Mouse (Mus musculus): ENCODE results near the gene Bcam. TPM values are rescaled to one million over a fixed set of nuclear protein-coding genes. Genes with fewer than 3 reads are reported as not detected.
A peak's percentile ranks its signal among the peaks of the same experiment; 100 is the strongest.

The Bcam gene
- total and polyA plus RNA-seq, 3 experiments, result 2.6 to 8.1 TPM; not detected in 1

GRCm38 (mm10) chr7:19750217-19751069, 20.4 kb downstream of the Bcam start, which contains the start of gene Nectin2:
TSS of gene Nectin2 (minus strand) at chr7:19750483.
- peak; percentile 90 for DNase-seq (ENCODE audit: low read depth, low spot score)
- H3K79me2 ChIP-seq (ENCODE audit: control insufficient read depth, insufficient read depth, low read length, poor library complexity), result no peaks in the 10 kb centered on the region
- H3K9ac ChIP-seq (ENCODE audit: control insufficient read depth, low read depth, low read length, poor library complexity, severe bottlenecking), result peak within 1 kb of the TSS; percentile 66
- H3K9me3 ChIP-seq (replicated peaks; ENCODE audit: insufficient read depth, low read length), result no peaks in the 10 kb centered on the region
- no peaks in the 10 kb centered on the region for H3K27me3 ChIP-seq (ENCODE audit: control insufficient read depth in 1 of 2, insufficient read depth in 2 of 2, low read length in 2 of 2)
- peaks cover 0 to 23% of the 10 kb centered on the region in 2 experiments; a peak in 2 of 4 replicates for H3K36me3 ChIP-seq (ENCODE audit: control insufficient read depth in 1 of 2, insufficient read depth in 2 of 2, low read length in 2 of 2)
- H3K4me3 ChIP-seq (ENCODE audit: control insufficient read depth in 1 of 2, insufficient read depth in 1 of 2, low read depth in 2 of 2, low read length in 2 of 2), result peak within 1 kb of the TSS; percentile 56 to 61
- H3K4me1 ChIP-seq (ENCODE audit: control insufficient read depth in 1 of 2, insufficient read depth in 2 of 2, low read length in 2 of 2), result peaks cover 17 to 38% of the 10 kb centered on the region in 2 experiments
- H3K27ac ChIP-seq (ENCODE audit: control insufficient read depth, low read depth, low read length), result no peak within 1 kb of the TSS
- TF ChIP-seq UBTF (IDR thresholded peaks at IDR 0.05; ENCODE audit: borderline replicate concordance, insufficient read depth, low read depth, low read length) (0 out of 2 replicates have a peak, but pooled peaks have one; percentile 36), SIN3A (IDR thresholded peaks at IDR 0.05; ENCODE audit: low read length) (no peak), NRF1 (IDR thresholded peaks at IDR 0.05; ENCODE audit: insufficient read depth, low read depth, low read length, poor library complexity, severe bottlenecking) (no peak), MAZ (IDR thresholded peaks at IDR 0.05; ENCODE audit: low read depth, low read length) (peak; percentile 93), SMC3 (IDR thresholded peaks at IDR 0.05; ENCODE audit: low read depth, low read length) (peak; percentile 62), BHLHE40 (IDR thresholded peaks at IDR 0.05; ENCODE audit: borderline replicate concordance, low read depth, low read length) (no peak), ETS1 (IDR thresholded peaks at IDR 0.05; ENCODE audit: low read depth, low read length) (0 out of 2 replicates have a peak, but pooled peaks have one; percentile 2), NELFE (IDR thresholded peaks at IDR 0.05; ENCODE audit: low read depth, low read length) (no peak; the same call in 1 of the 2 replicates), CTCF (IDR thresholded peaks at IDR 0.05 in 2 of 3, conservative IDR thresholded peaks at IDR 0.05 in 1 of 3; ENCODE audit: control insufficient read depth in 1 of 3, insufficient read depth in 1 of 3, low read depth in 2 of 3, low read length in 3 of 3, poor library complexity in 1 of 3, severe bottlenecking in 1 of 3) (peak; percentile 68 to 91 (median 88)), ZC3H11A (IDR thresholded peaks at IDR 0.05; ENCODE audit: low read depth, low read length) (peak; percentile 43; the same call in 1 of the 2 replicates), E2F4 (IDR thresholded peaks at IDR 0.05; ENCODE audit: borderline replicate concordance, low read depth, low read length) (no peak), ELF1 (IDR thresholded peaks at IDR 0.05; ENCODE audit: low read depth, low read length) (peak; percentile 41; the same call in 1 of the 2 replicates), GATA1 (IDR thresholded peaks at IDR 0.05; ENCODE audit: low read depth, low read length) (no peak), TBP (IDR thresholded peaks at IDR 0.05; ENCODE audit: low read depth, low read length) (no peak), RAD21 (IDR thresholded peaks at IDR 0.05; ENCODE audit: low read depth, low read length) (peak; percentile 70)

DNA sequence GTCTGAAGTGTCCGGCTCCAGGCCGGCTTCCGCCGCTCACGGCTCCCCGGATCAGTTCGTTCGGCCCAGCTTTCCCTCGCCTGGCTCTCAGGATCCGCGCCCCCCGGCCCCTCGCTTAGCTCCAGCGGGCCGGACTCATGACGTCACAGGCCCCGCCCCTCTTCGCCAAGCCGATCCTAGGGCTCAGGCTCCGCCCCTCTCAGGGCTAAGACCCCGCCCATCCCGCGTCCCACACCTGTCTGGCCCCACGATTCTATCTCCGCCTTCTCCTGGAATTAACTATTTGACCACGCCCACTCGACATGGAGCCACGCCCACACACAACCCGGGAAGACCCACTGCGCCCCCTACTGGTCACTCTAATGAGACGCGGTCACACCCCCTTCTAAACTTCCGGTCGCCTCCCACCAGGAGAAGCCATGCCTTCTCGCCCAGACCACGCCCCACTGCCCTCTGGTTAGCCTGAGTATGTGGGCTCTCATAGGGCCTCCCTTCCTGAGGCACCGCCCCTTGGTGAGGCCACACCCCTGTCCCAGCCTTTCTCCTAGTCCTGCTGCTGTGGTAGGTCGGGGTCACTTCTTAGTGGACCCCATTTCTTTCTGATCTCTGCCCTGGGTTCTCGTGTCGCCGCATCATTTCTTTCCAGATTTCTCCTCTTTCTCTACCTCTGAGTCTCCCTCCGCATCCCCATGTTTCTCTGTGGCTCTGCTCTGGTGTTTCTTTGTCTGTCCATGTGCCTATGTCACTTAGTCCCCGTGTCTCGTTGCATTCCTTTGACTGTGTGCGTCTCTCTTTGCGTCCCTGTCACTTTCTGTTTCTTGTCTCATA, 21.2 kb downstream of the Bcam start:
- peak overlapping the region; percentile 66 for H3K9ac ChIP-seq (ENCODE audit: control insufficient read depth, low read depth, low read length, poor library complexity, severe bottlenecking)
- DNase-seq (ENCODE audit: low read depth, low spot score), result peak; percentile 98
- H3K27ac ChIP-seq (ENCODE audit: control insufficient read depth, low read depth, low read length), result no peak overlapping the region
- H3K27me3 ChIP-seq (ENCODE audit: control insufficient read depth in 1 of 2, insufficient read depth in 2 of 2, low read length in 2 of 2), result no peaks in the 10 kb centered on the region
- peaks cover 0 to 23% of the 10 kb centered on the region in 2 experiments; a peak in 2 of 4 replicates for H3K36me3 ChIP-seq (ENCODE audit: control insufficient read depth in 1 of 2, insufficient read depth in 2 of 2, low read length in 2 of 2)
- no peaks in the 10 kb centered on the region for H3K9me3 ChIP-seq (replicated peaks; ENCODE audit: insufficient read depth, low read length)
- H3K4me3 ChIP-seq (ENCODE audit: control insufficient read depth in 1 of 2, insufficient read depth in 1 of 2, low read depth in 2 of 2, low read length in 2 of 2), result peak overlapping the region; percentile 56 to 61
- no peaks in the 10 kb centered on the region for H3K79me2 ChIP-seq (ENCODE audit: control insufficient read depth, insufficient read depth, low read length, poor library complexity)
- peaks cover 17 to 38% of the 10 kb centered on the region in 2 experiments for H3K4me1 ChIP-seq (ENCODE audit: control insufficient read depth in 1 of 2, insufficient read depth in 2 of 2, low read length in 2 of 2)
- TF ChIP-seq CHD1 (IDR thresholded peaks at IDR 0.05; ENCODE audit: low read depth, low read length), result no peak
- TF ChIP-seq ZKSCAN1 (IDR thresholded peaks at IDR 0.05; ENCODE audit: low read depth, low read length), result no peak
- TF ChIP-seq GABPA (IDR thresholded peaks at IDR 0.05; ENCODE audit: low read depth, low read length), result no peak
- 0 out of 2 replicates have a peak, but pooled peaks have one; percentile 23 for TF ChIP-seq USF1 (IDR thresholded peaks at IDR 0.05; ENCODE audit: low read depth, low read length)
- no peak for TF ChIP-seq JUND (IDR thresholded peaks at IDR 0.05; ENCODE audit: low read depth, low read length)
- peak; percentile 70 for TF ChIP-seq SIN3A (IDR thresholded peaks at IDR 0.05; ENCODE audit: low read length)
- peak; percentile 55 for TF ChIP-seq MXI1 (IDR thresholded peaks at IDR 0.05; ENCODE audit: low read depth, low read length)
- TF ChIP-seq MEF2A (IDR thresholded peaks at IDR 0.05; ENCODE audit: extremely low read depth, insufficient replicate concordance, low read depth, low read length, poor library complexity, severe bottlenecking), result no peak
- TF ChIP-seq CTCF (IDR thresholded peaks at IDR 0.05 in 2 of 3, conservative IDR thresholded peaks at IDR 0.05 in 1 of 3; ENCODE audit: control insufficient read depth in 1 of 3, insufficient read depth in 1 of 3, low read depth in 2 of 3, low read length in 3 of 3, poor library complexity in 1 of 3, severe bottlenecking in 1 of 3), result peak; percentile 57 to 94 (median 93)
- 0 out of 2 replicates have a peak, but pooled peaks have one; percentile 23 for TF ChIP-seq NRF1 (IDR thresholded peaks at IDR 0.05; ENCODE audit: insufficient read depth, low read depth, low read length, poor library complexity, severe bottlenecking)
- peak; percentile 17; the same call in 1 of the 2 replicates for TF ChIP-seq ZC3H11A (IDR thresholded peaks at IDR 0.05; ENCODE audit: low read depth, low read length)
- peak; percentile 80 for TF ChIP-seq ELF1 (IDR thresholded peaks at IDR 0.05; ENCODE audit: low read depth, low read length)
- TF ChIP-seq HCFC1 (IDR thresholded peaks at IDR 0.05; ENCODE audit: low read depth, low read length), result peak; percentile 66
- TF ChIP-seq MAFK (IDR thresholded peaks at IDR 0.05; ENCODE audit: borderline replicate concordance, low read depth, low read length), result no peak
